Mouse (Mus musculus) neural tube, embryonic 14.5 days (tissue): Measurements from ENCODE around the gene Spata22. TPM values are rescaled to one million over a fixed set of nuclear protein-coding genes. Genes with fewer than 3 reads are reported as not detected.
"Not testable (repeated sequence)": the region's sequence is repeated elsewhere in the genome, so short reads cannot be mapped to it uniquely, and the experiment has no call there.

Experiments used
- ATAC-seq: fragments of 200-750 bp; cut with Nextera tagmentation; 2 replicates; pipeline ENCODE4 v1.8.0; 2017; ENCODE audit warnings: low read depth, mild to moderate bottlenecking, moderate TSS enrichment, moderate library complexity
- H3K27ac ChIP-seq: fragments of 300-500 bp; sonication (generic); 2 replicates; pipeline ENCODE4 v1.5.1; 2014; ENCODE audit warnings: low read depth, mild to moderate bottlenecking, control low read depth, low read length, moderate library complexity, mixed read lengths
- H3K27me3 ChIP-seq: fragments of 300-500 bp; sonication (generic); 2 replicates; pipeline ENCODE4 v1.6.1; 2014; ENCODE audit warnings: low read length; ENCODE audit not compliant: control insufficient read depth, insufficient read depth
- H3K36me3 ChIP-seq: fragments of 300-500 bp; sonication (generic); 2 replicates; pipeline ENCODE4 v1.6.1; 2014; ENCODE audit warnings: low read length, mixed read lengths; ENCODE audit not compliant: control insufficient read depth, insufficient read depth
- H3K4me1 ChIP-seq: fragments of 300-500 bp; sonication (generic); 2 replicates; pipeline ENCODE4 v1.6.1; 2014; ENCODE audit warnings: low read length; ENCODE audit not compliant: control insufficient read depth, insufficient read depth
- H3K4me2 ChIP-seq: fragments of 300-500 bp; sonication (generic); 2 replicates; pipeline ENCODE4 v1.6.1; 2014; ENCODE audit warnings: mild to moderate bottlenecking, low read depth, low read length, control low read depth
- H3K4me3 ChIP-seq: fragments of 300-500 bp; sonication (generic); 2 replicates; pipeline ENCODE4 v1.5.1; 2014; ENCODE audit warnings: low read depth, low read length, control low read depth, mixed read lengths
- H3K9ac ChIP-seq: fragments of 300-500 bp; sonication (generic); replicated peaks from 2 replicates; pipeline ENCODE4 v1.6.1; 2014; ENCODE audit warnings: low read depth, mild to moderate bottlenecking, control low read depth, low read length, mixed read lengths
- H3K9me3 ChIP-seq: fragments of 300-500 bp; sonication (generic); 2 replicates; pipeline ENCODE4 v1.6.1; 2016; ENCODE audit warnings: low read length; ENCODE audit not compliant: control insufficient read depth
- WGBS: fragments of 180-500 bp; shearing (Covaris S2); extraction: QIAGEN DNeasy Blood & Tissue Kit; methylation state at CpG from one replicate; pipeline ENCODE4 v1.1.7; 2014; 5-methylcytosine and 5-hydroxymethylcytosine counted together
- polyA plus RNA-seq: library from polyadenylated mRNA; unstranded; fragments of >200 nt; fragmentation: Nextera tagmentation; extraction: Ambion mirVana; gene quantifications from 2 replicates; pipeline ENCODE4 v1.2.1, GENCODE M21; 2014

The Spata22 gene
- polyA plus RNA-seq, 1 experiment from 2014 or later, result not detected

DNA sequence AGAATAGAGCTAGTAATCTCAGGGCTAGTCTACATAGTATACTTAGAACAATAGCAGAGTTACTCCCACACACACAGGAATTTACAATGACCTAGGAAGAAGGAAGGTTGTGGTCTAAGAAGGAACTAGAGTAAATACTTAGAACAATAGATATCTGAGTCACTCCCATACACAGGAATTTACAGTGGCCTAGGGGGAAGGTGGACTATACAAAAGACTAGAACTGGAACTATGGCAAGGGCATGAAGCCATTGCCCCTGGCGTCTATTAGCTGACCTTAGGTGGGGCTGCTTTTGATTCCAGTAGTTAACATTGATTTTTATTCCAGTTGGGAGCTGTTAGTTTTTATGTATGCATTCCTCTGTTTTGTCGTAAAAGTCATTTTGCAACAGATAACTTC is 11.0 kb upstream of the Spata22 start:
- not testable (repeated sequence) for ATAC-seq

DNA sequence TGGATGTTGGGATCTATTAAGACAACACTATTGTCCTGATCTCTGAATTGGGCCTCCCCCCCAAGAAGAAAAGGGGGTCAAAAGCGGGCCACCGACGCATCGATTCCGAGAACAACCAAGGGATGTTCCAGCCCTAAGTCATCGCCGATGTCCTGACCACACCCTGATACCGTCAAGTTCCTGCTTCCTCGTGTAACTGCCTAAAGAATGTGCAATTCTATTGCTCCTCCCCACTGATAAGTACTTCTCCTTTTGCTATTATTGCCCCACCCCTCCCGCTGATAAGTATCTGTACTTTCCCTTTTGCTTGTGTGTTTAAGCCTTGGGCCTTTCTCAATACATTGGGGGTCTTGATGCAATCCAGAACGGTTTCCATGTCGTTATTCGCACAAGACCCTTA is 8.5 kb upstream of the Spata22 start:
- H3K36me3 ChIP-seq, H3K4me1 ChIP-seq, H3K27ac ChIP-seq, ATAC-seq, H3K9me3 ChIP-seq, H3K27me3 ChIP-seq, H3K4me3 ChIP-seq, H3K9ac ChIP-seq, H3K4me2 ChIP-seq: not testable (repeated sequence)
- 94% methylated on average over 13 of the region's 13 CpGs for WGBS

More for the DNA sequence above, 11.0 kb upstream of the Spata22 start:
- not testable (repeated sequence) for H3K36me3 ChIP-seq, H3K27me3 ChIP-seq, H3K4me2 ChIP-seq, H3K4me3 ChIP-seq, H3K9me3 ChIP-seq, H3K9ac ChIP-seq, H3K4me1 ChIP-seq, H3K27ac ChIP-seq
- 84% methylated on average over 2 of the region's 2 CpGs for WGBS

DNA sequence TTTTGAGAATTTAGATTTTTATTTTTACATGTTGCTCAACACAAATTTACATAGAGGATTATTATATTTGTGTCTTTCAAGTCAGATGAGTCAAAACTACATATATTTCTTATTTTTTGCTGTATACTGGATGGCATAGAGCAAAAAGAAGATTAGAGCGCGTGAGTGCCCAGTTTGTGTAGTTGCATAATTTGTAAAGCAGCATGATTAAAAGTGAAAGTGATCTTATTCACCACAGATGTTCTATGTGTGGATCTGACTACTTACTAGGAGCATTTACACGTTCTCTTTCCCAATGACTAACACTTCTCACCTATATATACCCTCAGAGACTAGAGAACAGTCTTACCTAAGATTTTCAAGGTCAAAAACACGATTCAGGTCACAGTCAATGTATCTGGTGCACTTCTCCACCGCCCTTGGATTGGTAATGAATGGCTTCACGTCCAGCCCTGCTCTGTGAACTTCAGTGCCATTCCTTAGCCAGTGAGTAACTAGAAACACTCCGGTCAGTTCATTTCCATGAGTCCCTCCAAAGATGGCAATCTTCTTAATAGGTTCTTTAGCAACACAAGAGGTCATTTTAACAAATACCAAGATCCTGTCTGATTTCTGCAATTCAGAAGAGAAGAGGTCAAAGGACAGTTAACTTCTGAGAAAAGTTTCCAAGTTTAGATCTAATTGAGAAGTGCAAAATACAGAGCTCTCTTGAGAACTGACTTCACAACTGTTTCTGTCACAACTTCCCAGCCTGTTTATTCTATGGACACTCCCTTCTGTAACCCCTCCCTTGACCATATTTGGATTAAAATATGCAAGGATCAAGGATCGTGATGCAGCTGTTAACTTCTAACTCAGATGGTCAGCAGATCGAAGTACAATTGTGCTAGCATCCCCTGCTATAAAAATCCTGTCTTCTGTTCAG is 5.4 kb upstream of the Spata22 start:
- H3K4me1 ChIP-seq, result no peaks in the 10 kb centered on the region
- ATAC-seq, result no peak
- no peaks in the 10 kb centered on the region for H3K9me3 ChIP-seq
- H3K27me3 ChIP-seq, result no peaks in the 10 kb centered on the region
- H3K36me3 ChIP-seq, result no peaks in the 10 kb centered on the region
- 75% methylated on average over 9 of the region's 9 CpGs for WGBS
- no peak overlapping the region for H3K4me3 ChIP-seq
- H3K27ac ChIP-seq, result no peak overlapping the region
- H3K9ac ChIP-seq, result no peak overlapping the region
- no peak overlapping the region for H3K4me2 ChIP-seq

DNA sequence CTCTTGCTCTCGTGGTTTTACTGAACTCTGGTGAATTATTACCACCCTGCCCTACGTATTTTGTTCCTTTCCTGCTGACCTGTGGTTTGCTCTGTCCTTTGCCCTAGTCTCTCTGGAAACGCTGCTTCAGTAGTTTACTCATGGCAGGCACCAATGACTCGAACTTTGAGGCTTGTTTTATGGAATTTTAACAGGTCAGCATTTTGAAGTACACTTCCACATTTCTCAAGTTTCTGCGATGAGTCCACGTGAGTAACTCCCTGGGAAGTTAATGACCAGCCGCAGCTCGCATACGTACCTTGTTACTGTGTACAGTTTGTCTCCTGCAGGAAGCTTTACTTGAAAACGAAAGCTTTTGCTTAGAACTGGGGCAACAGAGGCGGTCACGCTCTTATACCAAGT is 3.1 kb upstream of the Spata22 start:
- H3K4me3 ChIP-seq, result no peak overlapping the region
- H3K36me3 ChIP-seq, result no peaks in the 10 kb centered on the region
- no peaks in the 10 kb centered on the region for H3K9me3 ChIP-seq
- ATAC-seq, result no peak
- H3K4me1 ChIP-seq, result no peaks in the 10 kb centered on the region
- no peaks in the 10 kb centered on the region for H3K27me3 ChIP-seq
- H3K27ac ChIP-seq, result no peak overlapping the region
- 59% methylated on average over 12 of the region's 12 CpGs for WGBS
- no peak overlapping the region for H3K4me2 ChIP-seq
- no peak overlapping the region for H3K9ac ChIP-seq

DNA sequence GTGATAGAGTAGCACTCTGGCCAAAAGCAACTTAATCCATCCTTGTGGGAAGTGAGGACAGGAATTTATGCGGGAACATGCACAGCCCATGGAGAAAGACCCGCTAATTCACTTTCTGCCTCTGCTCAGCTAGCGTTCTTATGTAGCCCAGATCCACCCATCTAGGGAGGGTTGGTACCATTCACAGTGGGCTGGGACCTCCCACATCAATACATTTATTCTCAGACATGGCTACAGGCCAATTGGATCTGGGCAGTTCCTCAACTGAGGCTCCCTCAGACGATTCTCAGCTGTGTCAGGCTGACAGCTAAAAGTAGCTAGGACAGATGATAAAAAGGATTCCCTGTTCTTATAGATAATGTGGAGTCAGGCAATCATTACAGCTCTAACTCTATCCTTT is 2.2 kb upstream of the Spata22 start:
- H3K9me3 ChIP-seq, result no peaks in the 10 kb centered on the region
- no peaks in the 10 kb centered on the region for H3K36me3 ChIP-seq
- 76% methylated on average over 4 of the region's 4 CpGs for WGBS
- no peak overlapping the region for H3K4me2 ChIP-seq
- no peak overlapping the region for H3K4me3 ChIP-seq
- ATAC-seq, result no peak
- no peak overlapping the region for H3K9ac ChIP-seq
- no peaks in the 10 kb centered on the region for H3K27me3 ChIP-seq
- H3K27ac ChIP-seq, result no peak overlapping the region
- H3K4me1 ChIP-seq, result no peaks in the 10 kb centered on the region

DNA sequence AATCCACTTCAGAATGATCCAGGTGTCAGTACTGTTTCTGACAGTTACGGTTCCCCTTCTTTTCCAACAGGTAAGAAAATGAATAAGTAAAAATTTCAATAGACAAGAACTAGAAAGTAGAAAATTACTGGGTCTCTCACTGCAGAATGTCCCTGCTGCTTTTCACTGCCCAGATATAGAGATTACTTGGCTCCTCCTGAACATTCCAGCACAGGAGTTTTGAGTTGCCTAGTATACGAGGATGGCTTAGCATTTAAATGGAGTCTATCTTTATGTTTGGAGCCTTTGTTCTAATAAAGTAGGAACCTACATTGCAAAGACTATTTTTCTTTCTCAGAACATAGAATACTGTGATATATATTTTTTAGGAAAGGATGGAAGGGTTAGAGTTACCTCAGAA is 3.8 kb downstream of the Spata22 start:
- H3K36me3 ChIP-seq, result no peaks in the 10 kb centered on the region
- H3K9me3 ChIP-seq, result no peaks in the 10 kb centered on the region
- no peaks in the 10 kb centered on the region for H3K27me3 ChIP-seq
- no peak overlapping the region for H3K27ac ChIP-seq
- H3K4me2 ChIP-seq, result no peak overlapping the region
- no peak overlapping the region for H3K4me3 ChIP-seq
- no peak for ATAC-seq
- 73% methylated on average over 2 of the region's 2 CpGs for WGBS
- H3K4me1 ChIP-seq, result no peaks in the 10 kb centered on the region
- no peak overlapping the region for H3K9ac ChIP-seq

DNA sequence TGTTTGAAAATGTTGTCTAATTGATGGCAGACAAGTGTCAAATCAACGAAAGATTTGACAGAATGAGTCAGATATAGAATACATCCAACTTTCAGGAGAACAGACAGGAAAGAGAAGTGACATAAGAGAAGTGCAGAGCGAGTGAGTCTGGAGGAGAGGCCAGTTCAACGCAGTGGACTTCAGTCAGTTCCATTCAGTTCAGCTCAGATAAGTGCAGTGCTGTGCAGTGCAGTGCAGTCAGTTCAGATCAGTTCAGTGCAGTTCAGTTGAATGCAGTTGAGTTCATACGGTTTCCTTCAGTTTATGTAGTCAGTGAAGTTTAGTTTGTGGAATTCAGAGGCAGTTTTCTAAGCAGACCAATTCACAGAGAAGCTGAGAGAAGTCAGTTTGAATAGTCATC is 7.4 kb downstream of the Spata22 start:
- no peak overlapping the region for H3K4me3 ChIP-seq
- 81% methylated on average over 4 of the region's 4 CpGs for WGBS
- H3K9me3 ChIP-seq, result no peaks in the 10 kb centered on the region
- no peaks in the 10 kb centered on the region for H3K27me3 ChIP-seq
- no peak for ATAC-seq
- no peaks in the 10 kb centered on the region for H3K4me1 ChIP-seq
- no peaks in the 10 kb centered on the region for H3K36me3 ChIP-seq
- H3K27ac ChIP-seq, result no peak overlapping the region
- H3K9ac ChIP-seq, result no peak overlapping the region
- no peak overlapping the region for H3K4me2 ChIP-seq

DNA sequence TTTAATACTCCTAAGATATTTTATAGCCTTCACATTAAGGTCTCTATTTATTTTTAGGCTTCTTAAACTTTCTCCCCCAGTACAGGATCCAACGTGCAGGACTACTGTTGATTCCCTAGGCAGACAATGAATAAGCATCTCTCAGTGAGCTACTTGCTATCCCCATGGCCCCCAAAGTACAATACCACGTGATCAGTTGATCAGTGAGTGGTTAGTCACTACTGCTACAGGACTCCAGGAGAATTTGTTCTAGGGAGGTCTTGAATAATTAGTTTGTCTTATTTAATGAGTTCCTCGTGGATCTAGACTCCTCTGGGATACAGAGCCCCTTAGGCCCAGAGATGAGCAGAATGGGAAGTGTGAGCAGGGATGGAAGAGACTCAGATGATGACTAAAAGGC is 20.9 kb downstream of the Spata22 start, which contains the start of gene Olfr20:
Gene Olfr20 (plus strand): TSS at position 301 of the 400 bp plus-strand sequence.
- Histone ChIP-seq H3K27ac (no peak within 1 kb of the TSS), H3K4me1 (no peaks in the 10 kb centered on the region), H3K4me3 (no peak within 1 kb of the TSS), H3K9me3 (no peaks in the 10 kb centered on the region), H3K27me3 (no peaks in the 10 kb centered on the region), H3K9ac (no peak within 1 kb of the TSS), H3K4me2 (no peak within 1 kb of the TSS), H3K36me3 (no peaks in the 10 kb centered on the region)
- ATAC-seq, result no peak
- 50% methylated on average over 3 of the region's 3 CpGs for WGBS

DNA sequence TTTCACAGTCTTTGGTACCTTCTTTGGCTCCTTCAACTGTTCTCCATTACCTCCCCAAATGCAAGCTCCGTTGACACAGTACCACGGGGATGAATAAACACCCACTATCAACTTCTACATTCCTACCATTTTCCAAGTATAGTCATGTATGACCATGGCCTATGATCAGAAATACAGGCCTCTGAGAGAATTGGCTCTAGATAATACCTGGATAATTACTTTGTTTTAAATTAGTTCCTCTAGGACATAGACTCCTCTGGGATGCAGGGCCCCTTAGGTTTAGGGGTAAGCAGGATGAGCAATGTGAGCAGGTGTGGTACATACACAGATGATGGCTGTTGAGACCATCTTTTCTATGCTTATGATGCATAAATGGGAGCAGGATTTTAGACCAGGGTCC is 41.4 kb downstream of the Spata22 start, which contains the start of gene Olfr376:
Gene Olfr376 (plus strand): TSS at position 301 of the 400 bp plus-strand sequence.
- H3K27me3 ChIP-seq, result no peaks in the 10 kb centered on the region
- no peak within 1 kb of the TSS for H3K4me2 ChIP-seq
- H3K4me1 ChIP-seq, result no peaks in the 10 kb centered on the region
- WGBS, result 95% methylated on average over 2 of the region's 2 CpGs
- H3K4me3 ChIP-seq, result no peak within 1 kb of the TSS
- H3K36me3 ChIP-seq, result no peaks in the 10 kb centered on the region
- no peak within 1 kb of the TSS for H3K9ac ChIP-seq
- no peak for ATAC-seq
- no peak within 1 kb of the TSS for H3K27ac ChIP-seq
- H3K9me3 ChIP-seq, result no peaks in the 10 kb centered on the region
